Mouse (Mus musculus): Measurements from ENCODE around the gene Rln3.
A peak's percentile ranks its signal among the peaks of the same experiment; 100 is the strongest.

Rln3 gene

GRCm38 (mm10) chr8:83997511-83998141 lies 47.2 kb downstream of the Rln3 start, which contains the start of gene Samd1:
Samd1 (plus strand) TSS chr8:83997672.
- DNase-seq (ENCODE audit: low read depth, low spot score): no peak

DNA sequence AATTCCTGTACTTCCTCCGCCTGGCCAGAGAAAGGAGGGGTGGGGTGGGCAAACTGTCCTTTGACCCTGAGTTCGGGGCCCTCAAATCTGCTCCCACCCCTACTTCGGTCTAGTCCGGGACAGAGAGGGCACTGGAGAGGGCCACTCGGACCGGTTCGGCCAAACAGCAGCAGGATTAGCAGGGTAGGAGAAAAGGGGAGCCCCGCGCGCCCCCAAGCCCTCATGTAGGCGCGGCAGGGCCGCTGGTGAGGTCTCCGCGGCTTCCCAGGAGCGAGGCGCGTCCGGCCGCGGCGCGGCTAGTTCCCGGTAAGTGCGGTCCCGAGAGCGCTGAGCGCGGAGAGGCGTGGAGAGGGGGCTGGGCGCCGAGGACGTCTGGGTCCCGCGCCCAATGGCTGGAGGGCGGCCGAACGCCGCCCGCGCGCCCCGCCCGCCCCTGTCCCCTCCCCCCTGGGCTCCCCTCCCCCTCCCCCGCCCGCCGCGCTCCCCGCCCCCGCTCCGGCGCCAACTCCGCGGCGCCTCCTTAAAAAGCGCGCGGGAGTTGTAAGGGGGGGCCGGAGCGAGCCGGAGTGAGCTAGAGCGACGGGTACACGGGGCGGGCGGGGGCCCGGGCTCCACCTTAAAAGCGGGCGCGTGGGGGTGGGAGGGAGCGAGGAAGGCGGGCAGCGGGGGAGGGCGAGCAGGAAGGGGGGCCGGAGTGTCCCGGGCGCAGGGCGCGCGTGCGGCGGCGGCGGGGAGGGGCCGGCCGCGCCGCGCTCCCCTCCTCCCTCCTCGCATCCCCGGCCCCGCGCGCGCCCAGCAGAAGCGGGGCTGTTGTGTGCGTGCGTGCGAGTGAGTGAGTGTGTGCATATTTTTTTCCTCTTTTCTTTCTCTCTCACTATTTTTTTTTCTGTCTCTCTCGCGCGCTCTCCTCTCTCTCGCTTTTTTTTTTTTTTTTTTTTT lies 48.0 kb downstream of the Rln3 start:
- peak; percentile 92 for DNase-seq (ENCODE audit: low read depth, low spot score)

DNA sequence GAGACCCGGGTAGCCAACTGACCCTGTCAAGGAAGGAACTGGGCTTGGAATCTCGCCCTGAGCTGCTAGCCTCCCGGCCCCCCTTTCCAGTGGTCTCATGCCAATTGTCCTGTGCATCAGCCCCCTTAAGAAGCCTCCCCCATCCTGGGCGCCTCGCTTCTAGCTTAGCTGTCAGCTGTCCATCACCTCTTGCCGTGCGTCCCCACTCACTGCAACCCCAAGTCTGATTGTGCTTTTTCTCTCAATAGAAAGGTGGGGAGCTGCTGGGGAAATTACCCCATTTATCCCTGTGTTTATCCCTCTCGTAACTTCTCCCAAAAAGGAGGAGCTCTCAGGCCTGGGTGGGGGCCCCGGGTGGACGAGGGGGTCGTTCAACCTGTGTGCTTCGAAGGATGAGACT lies 48.8 kb downstream of the Rln3 start:
- no peak for DNase-seq (ENCODE audit: low read depth, low spot score)

DNA sequence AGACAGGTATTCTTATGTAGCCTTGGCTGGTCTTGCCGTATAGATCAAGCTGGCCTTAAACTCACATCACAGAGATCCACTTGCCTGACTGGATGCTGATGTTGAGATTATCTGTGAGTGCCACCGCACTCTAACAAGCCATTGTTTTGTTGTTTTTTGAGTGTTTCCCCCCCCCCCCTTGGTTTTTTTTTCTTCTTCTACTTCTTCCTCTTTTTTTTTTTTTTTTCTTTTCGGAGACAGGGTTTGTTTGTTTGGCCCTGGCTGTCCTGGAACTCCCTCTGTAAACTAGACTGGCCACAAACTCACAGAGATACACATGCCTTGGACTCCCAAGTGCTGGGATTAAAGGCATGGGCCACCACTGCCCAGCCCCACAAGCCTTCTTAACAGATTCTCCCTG lies 50.8 kb downstream of the Rln3 start:
- no peak for DNase-seq (ENCODE audit: low read depth, low spot score)
